Mouse (Mus musculus) testis, adult 2 months (tissue): ENCODE results near the gene Palld. TPM values are rescaled to one million over a fixed set of nuclear protein-coding genes. Genes with fewer than 3 reads are reported as not detected.

Experiments used
- H3K27ac ChIP-seq: fragments of 200-500 bp; 2 replicates; pipeline ENCODE4 v1.5.1; 2012; ENCODE audit warnings: low read depth, low read length; ENCODE audit not compliant: control insufficient read depth, insufficient read depth
- H3K27me3 ChIP-seq: fragments of 200-500 bp; 2 replicates; pipeline ENCODE4 v1.6.1; 2012; ENCODE audit warnings: mild to moderate bottlenecking, low read length, moderate library complexity; ENCODE audit not compliant: control insufficient read depth, insufficient read depth
- H3K36me3 ChIP-seq: fragments of 200-500 bp; 2 replicates; pipeline ENCODE4 v1.6.1; 2012; ENCODE audit warnings: mild to moderate bottlenecking, low read length; ENCODE audit not compliant: control insufficient read depth, insufficient read depth
- H3K4me1 ChIP-seq: fragments of 200-500 bp; 2 replicates; pipeline ENCODE4 v1.6.1; 2012; ENCODE audit warnings: low read length; ENCODE audit not compliant: control insufficient read depth, insufficient read depth
- H3K4me3 ChIP-seq: fragments of 200-500 bp; 2 replicates; pipeline ENCODE4 v1.5.1; 2012; ENCODE audit warnings: low read depth, mild to moderate bottlenecking, low read length, moderate library complexity, mixed read lengths; ENCODE audit not compliant: control insufficient read depth
- CTCF ChIP-seq: fragments of 200-500 bp; IDR thresholded peaks from 2 replicates; pipeline ENCODE4 v1.5.1; 2012; ENCODE audit warnings: low read depth, mild to moderate bottlenecking, inconsistent platforms, low read length, moderate library complexity; ENCODE audit not compliant: control insufficient read depth, insufficient read depth, insufficient replicate concordance
- POLR2A ChIP-seq: fragments of 200-500 bp; IDR thresholded peaks from 2 replicates; pipeline ENCODE4 v1.6.1; 2012; ENCODE audit warnings: low read depth, mild to moderate bottlenecking, inconsistent platforms, low read length, moderate library complexity; ENCODE audit not compliant: control insufficient read depth
- polyA plus RNA-seq: library from polyadenylated mRNA; depleted of rRNA; stranded (reverse); fragments of >200 nt; gene quantifications from 2 replicates; pipeline ENCODE4 v1.2.3, GENCODE M21; 2012

Palld gene
- polyA plus RNA-seq, 1 experiment, result 7.8 TPM

DNA sequence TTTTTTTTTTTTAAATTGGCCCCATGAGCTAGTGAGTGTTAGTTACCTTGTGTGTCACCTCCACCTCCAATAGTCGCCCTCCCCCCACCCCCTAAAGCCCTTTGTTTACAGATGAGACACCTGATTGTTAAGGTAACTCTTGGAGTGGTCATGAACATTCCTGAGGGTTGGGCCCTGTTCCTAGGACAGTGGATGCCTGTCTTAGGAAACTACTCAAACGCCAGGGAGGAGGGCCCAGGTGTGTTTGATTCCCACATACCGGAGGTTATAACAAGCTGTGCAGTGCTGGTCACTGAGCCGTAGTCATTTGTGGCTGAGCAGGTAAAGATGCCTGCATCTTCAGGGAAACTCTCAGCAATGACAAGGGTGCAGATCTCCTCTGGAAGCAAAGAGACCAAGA is 215.4 kb downstream of the Palld start:
- Histone ChIP-seq H3K27me3 (no peaks in the 10 kb centered on the region), H3K27ac (no peak overlapping the region), H3K36me3 (no peaks in the 10 kb centered on the region), H3K4me1 (no peaks in the 10 kb centered on the region), H3K4me3 (no peak overlapping the region)
- no peak for TF ChIP-seq CTCF
- no peak for TF ChIP-seq POLR2A

DNA sequence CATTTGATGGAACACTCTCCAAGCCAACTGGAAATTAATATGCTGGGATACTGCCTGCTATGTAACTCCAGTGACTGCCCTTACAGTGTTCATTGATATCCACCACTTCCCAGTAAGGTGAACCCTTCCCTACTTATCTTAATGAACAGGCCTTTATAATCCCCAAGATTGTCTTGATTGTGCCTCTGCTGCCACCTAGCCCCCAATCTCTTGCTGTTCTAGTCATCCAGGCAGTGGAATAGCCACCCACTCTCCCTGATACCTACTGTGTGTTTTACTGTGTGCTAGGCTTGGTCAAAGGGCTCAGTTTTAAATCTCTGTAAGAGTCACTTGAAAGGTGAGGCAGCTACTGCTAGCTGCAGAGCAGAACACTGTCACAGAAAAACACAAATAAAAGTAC is 216.2 kb downstream of the Palld start:
- TF ChIP-seq CTCF (no peak), POLR2A (no peak)
- Histone ChIP-seq H3K36me3 (no peaks in the 10 kb centered on the region), H3K4me3 (no peak overlapping the region), H3K27me3 (no peaks in the 10 kb centered on the region), H3K27ac (no peak overlapping the region), H3K4me1 (no peaks in the 10 kb centered on the region)

DNA sequence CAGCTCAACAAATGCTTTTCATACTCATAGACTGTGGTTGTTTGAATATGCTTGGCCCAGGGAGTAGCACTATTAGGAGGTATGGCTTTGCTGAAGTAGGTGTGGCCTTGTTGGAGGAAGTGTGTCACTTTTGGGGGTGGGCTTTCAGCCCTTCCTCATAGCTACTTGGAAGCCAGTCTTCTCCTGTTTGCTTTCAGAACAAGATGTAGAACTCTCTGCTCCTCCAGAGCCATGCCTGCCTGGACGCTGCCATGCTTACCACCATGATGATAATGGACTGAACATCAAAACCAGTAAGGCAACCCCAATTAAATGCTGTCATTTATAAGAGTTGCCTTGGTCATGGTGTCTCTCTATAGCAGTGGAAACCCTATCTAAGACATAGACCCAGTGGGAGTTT is 217.2 kb downstream of the Palld start:
- Histone ChIP-seq H3K4me1 (0 out of 2 replicates have a peak, but pooled peaks cover 3% of the 10 kb centered on the region), H3K27ac (no peak overlapping the region), H3K27me3 (no peaks in the 10 kb centered on the region), H3K36me3 (no peaks in the 10 kb centered on the region), H3K4me3 (no peak overlapping the region)
- TF ChIP-seq CTCF, result no peak
- TF ChIP-seq POLR2A, result no peak

GRCm38 (mm10) chr8:61684280-61684939 is 218.1 kb downstream of the Palld start:
- Histone ChIP-seq H3K36me3 (no peaks in the 10 kb centered on the region), H3K27me3 (no peaks in the 10 kb centered on the region), H3K27ac (no peak overlapping the region), H3K4me3 (no peak overlapping the region), H3K4me1 (0 out of 2 replicates have a peak, but pooled peaks cover 3% of the 10 kb centered on the region)
- TF ChIP-seq CTCF (no peak), POLR2A (no peak)

DNA sequence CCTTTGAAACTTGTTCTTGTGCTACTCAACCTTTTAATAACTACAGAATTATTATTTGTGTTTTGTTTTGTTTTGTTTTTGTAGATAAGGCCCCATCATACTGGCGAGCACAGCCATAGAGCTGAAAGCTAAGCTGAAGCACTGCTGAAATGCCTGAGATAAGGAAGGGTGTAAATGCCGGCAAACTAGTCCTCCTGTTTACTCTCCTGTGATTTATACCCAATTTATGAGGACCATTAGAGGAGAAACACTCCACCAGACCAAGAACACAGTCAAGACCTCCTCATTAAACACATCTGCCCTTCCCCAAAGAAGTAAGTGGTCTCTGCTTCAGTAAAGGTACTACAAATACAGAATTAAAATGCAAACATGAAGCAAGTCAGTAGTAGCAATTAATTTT is 219.6 kb downstream of the Palld start:
- no peaks in the 10 kb centered on the region for H3K36me3 ChIP-seq
- no peak overlapping the region for H3K4me3 ChIP-seq
- no peaks in the 10 kb centered on the region for H3K27me3 ChIP-seq
- no peak overlapping the region for H3K27ac ChIP-seq
- TF ChIP-seq CTCF (no peak), POLR2A (no peak)
- 0 out of 2 replicates have a peak, but pooled peaks cover 3% of the 10 kb centered on the region for H3K4me1 ChIP-seq

GRCm38 (mm10) chr8:61681217-61681616 is 221.3 kb downstream of the Palld start:
- Histone ChIP-seq H3K36me3 (no peaks in the 10 kb centered on the region), H3K4me1 (0 out of 2 replicates have a peak, but pooled peaks cover 3% of the 10 kb centered on the region), H3K27ac (no peak overlapping the region), H3K4me3 (no peak overlapping the region), H3K27me3 (no peaks in the 10 kb centered on the region)
- TF ChIP-seq POLR2A (no peak), CTCF (no peak)

GRCm38 (mm10) chr8:61677227-61677626 is 225.3 kb downstream of the Palld start:
- Histone ChIP-seq H3K36me3 (no peaks in the 10 kb centered on the region), H3K4me1 (0 out of 2 replicates have a peak, but pooled peaks cover 3% of the 10 kb centered on the region), H3K27me3 (no peaks in the 10 kb centered on the region), H3K4me3 (no peak overlapping the region), H3K27ac (no peak overlapping the region)
- TF ChIP-seq POLR2A (no peak), CTCF (no peak)
